Mouse (Mus musculus) neural tube, embryonic 11.5 days (tissue): ENCODE results near the gene Sel1l2. TPM values are rescaled to one million over a fixed set of nuclear protein-coding genes. Genes with fewer than 3 reads are reported as not detected.

Experiments
- ATAC-seq: fragments of 200-750 bp; cut with Nextera tagmentation; 2 replicates; pipeline ENCODE4 v1.8.0; 2017; ENCODE audit warnings: moderate number of reproducible peaks, mild to moderate bottlenecking, moderate TSS enrichment, moderate library complexity; ENCODE audit not compliant: insufficient read depth, low FRiP score, low TSS enrichment
- DNase-seq: peaks from one replicate; pipeline ENCODE4 v3.0.0-alpha.2; 2015; ENCODE audit warnings: low spot score
- H3K27ac ChIP-seq: fragments of 300-500 bp; sonication (generic); 2 replicates; pipeline ENCODE4 v1.5.1; 2014; ENCODE audit warnings: low read depth, mild to moderate bottlenecking, low read length
- H3K27me3 ChIP-seq: fragments of 300-500 bp; sonication (generic); 2 replicates; pipeline ENCODE4 v1.6.1; 2014; ENCODE audit warnings: mild to moderate bottlenecking, low read length, mixed read lengths; ENCODE audit not compliant: control insufficient read depth, insufficient read depth
- H3K36me3 ChIP-seq: fragments of 300-500 bp; sonication (generic); 2 replicates; pipeline ENCODE4 v1.6.1; 2014; ENCODE audit warnings: mild to moderate bottlenecking, low read length, moderate library complexity, mixed read lengths; ENCODE audit not compliant: control insufficient read depth, insufficient read depth
- H3K4me1 ChIP-seq: fragments of 300-500 bp; sonication (generic); 2 replicates; pipeline ENCODE4 v1.6.1; 2014; ENCODE audit warnings: low read length, mixed read lengths; ENCODE audit not compliant: control insufficient read depth, insufficient read depth
- H3K4me2 ChIP-seq: fragments of 300-500 bp; sonication (generic); 2 replicates; pipeline ENCODE4 v1.6.1; 2014; ENCODE audit warnings: low read depth, mild to moderate bottlenecking, moderate library complexity
- H3K4me3 ChIP-seq: fragments of 300-500 bp; sonication (generic); 2 replicates; pipeline ENCODE4 v1.5.1; 2014; ENCODE audit warnings: low read depth, low read length
- H3K9ac ChIP-seq: fragments of 300-500 bp; sonication (generic); 2 replicates; pipeline ENCODE4 v1.6.1; 2014; ENCODE audit warnings: mild to moderate bottlenecking, low read length
- H3K9me3 ChIP-seq: fragments of 300-500 bp; sonication (generic); 2 replicates; pipeline ENCODE4 v1.6.1; 2016; ENCODE audit warnings: low read length; ENCODE audit not compliant: control insufficient read depth
- WGBS: fragments of 180-500 bp; shearing (Covaris S2); extraction: QIAGEN DNeasy Blood & Tissue Kit; methylation state at CpG from one replicate; pipeline ENCODE4 v1.1.7; 2014; 5-methylcytosine and 5-hydroxymethylcytosine counted together
- polyA plus RNA-seq: library from polyadenylated mRNA; unstranded; fragments of >200 nt; fragmentation: Nextera tagmentation; extraction: Ambion mirVana; gene quantifications from 2 replicates; pipeline ENCODE4 v1.2.1, GENCODE M21; 2014

The Sel1l2 gene
- polyA plus RNA-seq, 1 experiment from 2014 or later, result not detected

DNA sequence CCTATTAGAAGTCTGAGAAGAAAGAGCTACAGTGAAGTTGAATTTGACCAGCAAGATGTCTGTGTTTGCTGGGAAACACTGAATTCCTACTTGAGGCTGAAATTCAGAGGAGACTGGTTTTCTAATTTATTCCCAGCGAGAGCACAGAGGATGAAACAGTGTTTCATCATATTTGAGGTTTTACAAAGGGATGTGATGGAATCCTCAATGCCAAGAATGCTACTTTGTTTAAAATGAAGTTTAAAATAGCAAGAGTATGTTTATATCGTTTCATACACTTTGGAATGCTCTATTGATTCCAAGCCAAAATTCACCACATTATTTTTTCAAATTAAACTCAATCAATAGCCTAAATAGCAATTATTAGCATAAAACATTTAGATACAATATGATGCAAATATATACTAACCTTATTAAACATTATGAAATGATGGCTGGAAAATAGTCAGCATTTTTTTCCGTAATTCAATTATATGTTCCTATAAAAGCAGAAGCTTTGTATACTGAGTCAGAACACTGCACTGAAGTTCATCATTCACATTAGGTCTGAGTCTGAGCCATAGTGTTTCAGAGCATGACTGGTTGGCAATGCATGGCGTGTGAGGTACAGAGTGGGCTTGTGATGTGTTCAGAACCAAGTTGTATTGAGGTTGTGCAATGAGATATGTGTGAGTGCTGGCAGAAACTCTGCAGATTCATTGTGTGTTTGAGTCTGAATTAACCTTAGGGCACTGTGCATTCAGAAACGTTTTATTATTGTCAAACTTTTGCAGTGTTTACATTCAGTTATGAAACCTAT is 58.8 kb downstream of the Sel1l2 start:
- no peak overlapping the region for H3K9ac ChIP-seq
- H3K27ac ChIP-seq, result no peak overlapping the region
- WGBS, result 82% methylated on average over 5 of the region's 5 CpGs
- no peaks in the 10 kb centered on the region for H3K36me3 ChIP-seq
- H3K4me1 ChIP-seq, result no peaks in the 10 kb centered on the region
- DNase-seq (no peak), ATAC-seq (no peak)
- H3K27me3 ChIP-seq, result no peaks in the 10 kb centered on the region
- H3K4me3 ChIP-seq, result no peak overlapping the region
- H3K9me3 ChIP-seq, result no peaks in the 10 kb centered on the region
- no peak overlapping the region for H3K4me2 ChIP-seq

DNA sequence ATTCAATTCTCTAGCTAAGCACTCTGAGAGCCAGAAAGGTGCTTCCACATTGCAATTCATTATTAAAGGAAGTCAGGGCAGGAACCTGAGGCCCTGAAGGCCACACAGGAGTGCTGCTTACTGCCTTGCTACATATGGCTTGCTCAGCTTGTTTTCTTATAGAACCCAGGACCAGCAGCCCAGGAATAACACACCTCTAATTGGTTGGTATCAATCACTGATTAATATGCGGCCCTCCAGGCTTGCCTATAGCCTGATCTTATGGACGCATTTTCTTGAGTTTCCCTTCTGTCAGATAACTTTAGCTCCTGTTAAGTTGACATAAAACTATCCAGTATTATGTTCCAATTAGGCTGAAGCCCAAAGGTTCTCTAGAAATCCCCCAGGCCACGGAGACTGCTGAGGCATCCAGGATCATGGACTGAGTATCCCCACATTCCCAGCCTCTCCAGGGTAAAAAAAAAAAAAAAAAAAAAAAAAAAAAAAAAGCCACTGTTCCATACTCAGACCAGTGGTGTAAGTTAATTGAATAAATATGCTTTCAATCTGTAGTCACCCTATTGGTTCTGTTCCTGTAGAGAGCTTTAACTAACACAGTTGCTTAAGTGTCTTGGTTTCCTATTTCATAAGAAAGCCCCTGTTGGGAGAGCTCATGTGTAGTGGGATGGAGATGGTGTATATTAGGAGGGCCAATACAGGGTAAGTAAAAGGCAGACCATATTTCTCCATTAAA is 86.4 kb downstream of the Sel1l2 start:
- Histone ChIP-seq H3K4me3 (no peak overlapping the region), H3K4me2 (no peak overlapping the region), H3K9me3 (no peaks in the 10 kb centered on the region), H3K36me3 (no peaks in the 10 kb centered on the region), H3K27me3 (no peaks in the 10 kb centered on the region), H3K27ac (no peak overlapping the region), H3K4me1 (no peaks in the 10 kb centered on the region), H3K9ac (no peak overlapping the region)
- 77% methylated on average over 3 of the region's 3 CpGs for WGBS
- DNase-seq, result no peak
- ATAC-seq, result no peak

DNA sequence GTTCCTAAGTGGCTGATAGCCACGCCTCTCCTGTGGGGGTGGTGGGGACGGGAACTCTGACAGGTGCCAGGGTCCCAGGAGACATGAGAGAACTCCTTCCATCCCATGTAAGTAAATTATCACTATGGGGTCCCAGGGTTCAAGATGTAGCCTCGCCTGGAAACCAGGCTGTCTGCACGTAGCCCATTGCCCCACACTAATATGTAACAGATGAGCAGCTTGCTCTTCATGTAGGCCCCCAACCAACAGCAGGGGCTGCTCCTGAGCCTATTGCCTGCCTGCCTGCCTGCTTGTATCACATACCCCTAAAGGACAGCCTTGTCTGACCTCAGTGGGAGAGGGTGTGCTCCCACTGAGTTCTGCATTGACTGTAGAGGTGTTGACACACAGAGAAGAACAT is 92.4 kb downstream of the Sel1l2 start:
- no peak overlapping the region for H3K4me3 ChIP-seq
- ATAC-seq (peak; percentile 26; the same call in 1 of the 2 replicates), DNase-seq (no peak)
- no peaks in the 10 kb centered on the region for H3K36me3 ChIP-seq
- H3K27me3 ChIP-seq, result no peaks in the 10 kb centered on the region
- H3K4me1 ChIP-seq, result no peaks in the 10 kb centered on the region
- H3K9me3 ChIP-seq, result no peaks in the 10 kb centered on the region
- 22% methylated on average over 4 of the region's 4 CpGs for WGBS
- no peak overlapping the region for H3K4me2 ChIP-seq
- no peak overlapping the region for H3K9ac ChIP-seq
- H3K27ac ChIP-seq, result no peak overlapping the region

DNA sequence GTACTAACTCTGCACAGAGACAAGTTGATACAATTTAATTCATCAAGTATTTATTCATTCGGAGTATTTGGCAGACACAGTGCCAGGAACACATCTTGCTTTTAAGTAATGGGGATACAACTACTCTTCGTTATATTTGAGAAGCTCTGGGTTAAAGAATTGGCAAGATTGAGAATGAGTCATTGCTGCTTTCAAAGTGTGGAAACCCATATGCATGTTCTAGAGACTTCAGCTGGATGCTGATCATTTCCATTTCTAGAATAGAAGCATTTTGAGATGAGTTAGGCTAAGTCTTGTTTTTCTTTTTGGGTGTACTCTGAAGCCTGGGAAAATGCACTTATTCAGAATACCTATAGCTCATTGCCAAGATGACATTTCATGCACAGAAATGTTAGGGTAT is 95.7 kb downstream of the Sel1l2 start:
- Histone ChIP-seq H3K27ac (no peak overlapping the region), H3K36me3 (no peaks in the 10 kb centered on the region), H3K27me3 (no peaks in the 10 kb centered on the region), H3K4me2 (no peak overlapping the region), H3K9me3 (no peaks in the 10 kb centered on the region), H3K9ac (no peak overlapping the region), H3K4me1 (no peaks in the 10 kb centered on the region), H3K4me3 (no peak overlapping the region)
- ATAC-seq (no peak), DNase-seq (no peak)
- whole genome bisulfite sequencing, result 84% methylated on average over 2 of the region's 2 CpGs

DNA sequence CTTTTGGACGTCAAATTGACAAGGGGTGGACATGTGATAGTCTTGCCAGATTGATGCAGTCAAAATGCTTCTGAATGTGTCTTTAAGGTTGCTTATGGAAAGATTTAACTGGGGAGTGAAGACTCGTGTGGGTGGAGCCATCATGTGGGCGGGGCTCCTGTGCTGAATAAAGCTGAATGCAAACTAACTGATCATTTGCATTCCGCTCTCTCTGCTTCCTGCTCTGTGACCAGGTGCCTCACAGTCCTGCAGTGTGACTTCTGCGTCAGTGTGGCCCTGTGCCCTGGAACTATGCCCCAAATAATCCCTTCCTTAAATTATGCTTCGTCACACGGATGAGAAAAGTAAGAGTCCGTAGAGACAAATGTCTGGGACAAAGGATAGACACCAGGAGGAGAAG is 108.7 kb downstream of the Sel1l2 start:
- no peak for DNase-seq
- no peak for ATAC-seq
- 68% methylated on average over 8 of the region's 8 CpGs for WGBS
- Histone ChIP-seq H3K4me2 (no peak overlapping the region), H3K4me3 (no peak overlapping the region), H3K27ac (no peak overlapping the region), H3K9ac (no peak overlapping the region), H3K9me3 (no peaks in the 10 kb centered on the region), H3K27me3 (no peaks in the 10 kb centered on the region), H3K36me3 (no peaks in the 10 kb centered on the region), H3K4me1 (no peaks in the 10 kb centered on the region)

DNA sequence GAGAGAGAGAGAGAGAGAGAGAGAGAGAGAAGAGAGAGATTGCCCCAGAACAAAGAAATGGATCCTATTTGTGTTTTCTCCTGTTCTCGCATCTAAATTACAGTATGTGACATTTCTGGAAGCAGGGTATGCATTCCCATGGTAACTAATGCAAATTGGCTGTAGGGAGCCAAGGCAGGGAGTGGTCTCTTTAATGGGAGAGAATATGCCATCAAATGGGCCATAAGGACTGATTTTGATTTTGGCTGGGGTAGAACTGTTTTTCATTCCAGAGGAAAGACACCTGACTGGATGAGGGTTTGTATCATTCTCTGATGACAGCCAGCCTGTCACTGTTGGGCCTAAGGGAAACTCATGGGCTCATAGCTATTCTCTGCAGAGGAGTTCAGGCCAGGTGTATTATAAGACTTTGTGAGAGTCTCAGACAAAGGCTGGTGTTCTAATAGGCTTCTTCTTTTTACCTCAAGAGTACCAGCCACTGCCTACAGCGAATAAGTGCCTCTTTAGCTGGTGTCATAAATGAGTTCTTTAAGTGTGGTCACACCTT is 133.8 kb downstream of the Sel1l2 start:
- H3K27me3 ChIP-seq, result no peaks in the 10 kb centered on the region
- H3K4me2 ChIP-seq, result no peak overlapping the region
- no peak overlapping the region for H3K4me3 ChIP-seq
- H3K9me3 ChIP-seq, result no peaks in the 10 kb centered on the region
- H3K4me1 ChIP-seq, result no peaks in the 10 kb centered on the region
- H3K27ac ChIP-seq, result no peak overlapping the region
- DNase-seq (no peak), ATAC-seq (no peak)
- no peaks in the 10 kb centered on the region for H3K36me3 ChIP-seq
- 75% methylated on average over 2 of the region's 2 CpGs for WGBS
- no peak overlapping the region for H3K9ac ChIP-seq

DNA sequence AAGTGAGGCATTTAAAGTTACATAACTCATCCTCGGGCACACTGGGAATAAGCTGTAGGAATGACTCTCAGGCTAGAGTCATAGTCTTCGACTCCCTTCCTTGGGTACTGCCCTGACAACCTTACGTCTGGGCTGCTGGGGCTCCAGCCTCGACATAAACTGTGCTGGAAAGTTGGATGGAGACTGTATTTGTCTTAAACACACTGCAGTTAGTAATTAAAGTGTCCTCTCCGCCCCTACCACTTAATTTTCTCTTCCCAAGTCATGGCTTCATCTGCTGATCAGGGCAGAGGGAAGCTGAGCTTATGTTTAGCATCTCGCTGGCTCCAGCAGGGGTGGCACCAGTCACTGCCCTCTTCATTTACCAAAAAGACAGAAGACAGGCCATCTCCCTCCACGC is 135.2 kb downstream of the Sel1l2 start:
- no peaks in the 10 kb centered on the region for H3K27me3 ChIP-seq
- ATAC-seq (no peak), DNase-seq (no peak)
- no peaks in the 10 kb centered on the region for H3K4me1 ChIP-seq
- no peak overlapping the region for H3K4me2 ChIP-seq
- H3K4me3 ChIP-seq, result no peak overlapping the region
- H3K36me3 ChIP-seq, result no peaks in the 10 kb centered on the region
- 67% methylated on average over 7 of the region's 7 CpGs for WGBS
- no peak overlapping the region for H3K27ac ChIP-seq
- no peaks in the 10 kb centered on the region for H3K9me3 ChIP-seq
- no peak overlapping the region for H3K9ac ChIP-seq

DNA sequence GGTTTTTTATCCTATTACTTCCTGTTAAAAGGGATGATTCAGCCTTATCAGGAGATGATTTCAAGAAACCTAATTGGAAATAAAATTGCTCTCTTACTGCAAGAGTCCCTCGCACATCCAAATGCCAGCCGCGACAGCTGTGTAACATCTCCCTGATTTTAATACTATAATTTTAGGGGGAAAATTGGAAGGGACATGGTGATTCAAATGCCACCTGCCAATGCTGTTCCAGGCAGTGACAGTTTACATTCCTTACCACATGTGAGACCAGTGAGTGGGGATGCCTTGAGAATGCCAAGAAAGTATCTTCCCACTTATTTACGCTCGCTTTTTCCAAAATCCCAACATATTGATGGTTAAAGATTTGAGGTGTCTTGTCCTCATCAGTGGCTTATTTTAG is 146.4 kb downstream of the Sel1l2 start:
- H3K4me2 ChIP-seq, result no peak overlapping the region
- 93% methylated on average over 5 of the region's 5 CpGs for WGBS
- no peaks in the 10 kb centered on the region for H3K4me1 ChIP-seq
- no peak overlapping the region for H3K27ac ChIP-seq
- H3K27me3 ChIP-seq, result no peaks in the 10 kb centered on the region
- no peaks in the 10 kb centered on the region for H3K36me3 ChIP-seq
- DNase-seq, result no peak
- no peak overlapping the region for H3K9ac ChIP-seq
- no peak for ATAC-seq
- no peaks in the 10 kb centered on the region for H3K9me3 ChIP-seq
- H3K4me3 ChIP-seq, result no peak overlapping the region

DNA sequence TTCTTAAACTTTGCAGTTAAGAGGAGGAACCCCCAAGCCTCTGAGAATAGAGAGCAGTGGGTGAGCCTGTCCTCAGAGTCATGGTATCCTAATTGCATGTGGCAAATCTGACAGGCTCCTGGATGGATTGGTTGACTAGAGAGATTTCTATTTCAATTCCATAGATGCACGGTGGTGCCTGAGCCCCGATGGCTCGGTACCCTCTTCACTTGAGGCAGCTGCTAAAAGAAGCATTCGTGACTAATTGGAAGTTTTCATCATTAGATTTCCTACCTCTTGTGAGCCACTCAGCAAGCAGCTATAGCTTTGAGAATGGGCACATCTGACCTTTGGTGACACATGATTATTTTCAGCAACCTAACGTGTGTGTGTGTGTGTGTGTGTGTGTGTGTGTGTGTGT is 147.1 kb downstream of the Sel1l2 start:
- ATAC-seq (no peak), DNase-seq (no peak)
- Histone ChIP-seq H3K4me1 (no peaks in the 10 kb centered on the region), H3K36me3 (no peaks in the 10 kb centered on the region), H3K4me2 (no peak overlapping the region), H3K9ac (no peak overlapping the region), H3K9me3 (no peaks in the 10 kb centered on the region), H3K27ac (no peak overlapping the region), H3K27me3 (no peaks in the 10 kb centered on the region), H3K4me3 (no peak overlapping the region)
- whole genome bisulfite sequencing, result 85% methylated on average over 5 of the region's 5 CpGs
